Mouse (Mus musculus): ENCODE data around the gene Pi4k2a.
"Not testable (repeated sequence)": the region's sequence is repeated elsewhere in the genome, so short reads cannot be mapped to it uniquely, and the experiment has no call there.

Gene Pi4k2a

DNA sequence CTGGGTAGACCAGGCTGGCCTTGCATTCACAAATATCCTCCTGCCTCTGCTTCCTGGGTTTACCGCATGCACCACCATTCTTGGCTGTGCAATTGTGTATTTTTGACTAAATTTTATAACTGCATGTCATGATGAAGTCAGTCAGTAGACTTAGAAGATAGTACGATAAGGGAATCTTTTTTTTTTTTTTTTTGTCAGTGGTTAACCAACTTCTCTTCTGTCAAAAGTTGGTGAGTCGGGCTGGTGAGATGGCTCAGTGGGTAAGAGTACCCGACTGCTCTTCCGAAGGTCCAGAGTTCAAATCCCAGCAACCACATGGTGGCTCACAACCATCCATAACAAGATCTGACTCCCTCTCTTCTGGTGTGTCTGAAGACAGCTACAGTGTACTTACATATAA, 8.7 kb upstream of the Pi4k2a start:
- not testable (repeated sequence) for DNase-seq

GRCm38 (mm10) chr19:42085690-42086089, 4.6 kb upstream of the Pi4k2a start:
- DNase-seq: no peak

DNA sequence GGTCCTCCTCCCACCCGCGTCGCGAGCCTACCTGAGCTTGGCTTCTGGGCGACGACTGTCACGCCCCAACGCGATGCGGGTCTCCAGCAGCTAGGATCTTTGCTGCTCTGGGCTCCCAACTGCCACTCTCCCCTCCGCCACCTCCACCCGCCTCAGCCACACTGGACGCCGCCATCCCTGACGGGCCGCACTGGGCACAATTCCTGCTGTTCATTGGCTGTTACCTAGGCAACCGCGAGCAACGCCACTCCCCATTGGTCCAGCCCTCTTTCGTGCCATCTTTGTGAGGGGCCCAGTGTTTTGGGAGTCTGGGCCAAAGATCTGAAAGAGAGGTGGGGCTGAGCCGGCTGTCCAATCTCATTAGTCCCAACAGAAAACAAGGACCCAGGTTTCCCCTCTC, 4.1 kb upstream of the Pi4k2a start, which contains the start of gene Morn4:
Gene Morn4, minus strand, starts transcription at position 192 of the 400 bp plus-strand sequence.
- peak; percentile 92 for DNase-seq

DNA sequence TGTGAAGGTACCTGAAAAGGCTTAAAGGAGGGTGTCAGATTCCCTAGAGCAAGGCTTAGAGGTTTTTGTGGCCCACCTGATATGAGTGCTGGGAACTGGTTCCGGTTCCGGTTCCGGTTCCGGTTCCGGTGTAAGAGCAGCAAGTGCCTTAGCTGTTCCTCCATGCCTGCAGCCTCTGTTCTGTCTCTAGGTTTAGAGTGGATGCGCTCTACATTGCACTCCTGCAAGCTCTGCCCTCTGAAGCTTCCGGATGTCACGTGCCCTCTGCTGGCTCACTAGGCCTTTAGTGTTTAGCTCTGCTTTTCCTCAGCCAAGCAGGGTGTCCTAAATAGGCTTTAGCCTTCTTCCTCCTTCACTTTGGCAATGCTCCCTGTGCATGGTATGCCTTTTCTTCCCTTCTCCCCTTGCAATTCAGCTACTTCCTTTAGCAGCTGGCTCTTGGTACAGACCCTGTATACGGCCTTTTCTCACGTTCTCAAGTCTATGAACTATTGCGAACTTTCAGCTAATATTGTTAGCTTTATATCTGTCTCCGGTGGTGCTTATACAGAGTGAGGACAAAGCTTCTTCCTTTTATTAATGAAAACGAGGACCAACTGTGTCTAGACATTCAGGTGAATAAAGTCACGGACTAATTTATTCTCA, 1.0 kb upstream of the Pi4k2a start:
- DNase-seq: peak; percentile 73

GRCm38 (mm10) chr19:42090637-42091141, 419 bp downstream of the Pi4k2a start:
- no peak for DNase-seq

- no peak for DNase-seq
Measured at GRCm38 (mm10) chr19:42099406-42099805, 9.1 kb downstream of the Pi4k2a start.

- DNase-seq: no peak
Measured at GRCm38 (mm10) chr19:42104681-42105080, 14.4 kb downstream of the Pi4k2a start.

GRCm38 (mm10) chr19:42115783-42116335, 25.6 kb downstream of the Pi4k2a start:
- no peak for DNase-seq

DNA sequence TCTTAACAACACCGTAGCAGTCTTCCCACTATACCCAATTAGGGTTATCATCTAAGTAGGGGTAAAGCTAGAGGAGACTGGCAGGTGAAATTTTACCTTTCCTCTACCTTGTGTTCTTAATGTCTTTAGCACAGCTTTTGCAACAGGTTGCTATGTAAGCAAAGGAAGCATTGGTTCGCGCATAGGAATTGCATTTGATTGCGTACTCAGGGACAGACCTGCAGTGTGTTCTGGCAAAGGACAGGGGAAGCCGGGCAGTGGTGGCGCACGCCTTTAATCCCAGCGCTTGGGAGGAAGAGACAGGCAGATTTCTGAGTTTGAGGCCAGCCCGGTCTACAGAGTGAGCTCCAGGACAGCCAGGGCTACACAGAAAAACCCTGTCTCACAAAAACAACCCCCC, 27.9 kb downstream of the Pi4k2a start:
- DNase-seq: no peak

GRCm38 (mm10) chr19:42118596-42118995, 28.3 kb downstream of the Pi4k2a start:
- no peak for DNase-seq

DNA sequence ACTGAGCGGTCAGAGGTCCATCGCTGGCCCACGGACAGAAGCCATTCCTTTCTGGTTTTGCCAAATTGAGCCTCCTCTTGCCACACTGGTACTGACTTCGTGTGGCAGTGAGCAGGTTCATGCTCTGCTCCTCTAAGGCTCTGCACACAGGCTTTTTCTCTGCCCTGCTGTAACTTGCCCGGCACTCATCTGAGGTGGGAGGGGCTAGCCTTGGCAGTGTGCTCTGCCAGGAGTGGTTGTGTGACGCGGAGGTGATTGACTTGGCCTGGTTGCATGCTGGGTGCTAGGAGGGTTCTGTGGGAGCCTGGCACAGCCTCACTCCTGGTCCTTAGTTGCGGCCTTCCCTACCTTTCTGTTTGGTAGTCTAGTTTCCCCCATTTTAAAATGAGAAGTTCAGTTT, 30.2 kb downstream of the Pi4k2a start:
- no peak for DNase-seq

GRCm38 (mm10) chr19:42124684-42125083, 34.4 kb downstream of the Pi4k2a start:
- DNase-seq: no peak

DNA sequence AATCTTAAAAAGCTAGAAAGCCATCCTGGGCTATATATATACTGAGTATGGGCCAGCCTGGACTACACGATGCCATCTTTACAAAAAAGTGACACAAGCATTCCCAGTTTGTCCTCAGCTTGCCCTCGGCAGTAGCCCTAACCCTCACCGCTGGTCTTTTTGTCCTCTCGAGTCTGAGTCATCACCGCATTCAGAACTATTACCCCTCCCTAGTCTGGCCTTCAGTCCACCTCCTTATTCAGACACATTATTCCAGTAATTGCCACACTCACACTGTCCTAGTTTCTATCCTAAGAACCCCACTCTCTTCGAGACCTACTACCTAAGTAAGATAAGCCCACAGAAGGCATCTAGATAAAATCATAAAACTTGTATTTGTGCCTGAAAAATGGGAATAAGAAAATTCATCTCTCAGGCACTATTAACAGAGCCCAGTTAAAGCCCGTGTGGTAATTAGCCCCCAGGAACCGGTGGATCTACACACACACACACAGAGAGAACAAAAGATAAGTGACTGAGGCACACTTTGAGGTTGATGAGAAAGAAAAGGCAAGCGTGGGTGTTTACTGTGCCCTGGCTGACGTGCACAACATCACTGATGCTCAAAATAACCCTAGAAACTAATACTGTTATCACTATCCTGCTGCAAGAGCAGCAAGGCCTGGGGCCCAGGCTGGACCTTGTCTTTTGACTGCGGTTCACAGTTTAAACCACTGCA, 35.4 kb downstream of the Pi4k2a start:
- no peak for DNase-seq

DNA sequence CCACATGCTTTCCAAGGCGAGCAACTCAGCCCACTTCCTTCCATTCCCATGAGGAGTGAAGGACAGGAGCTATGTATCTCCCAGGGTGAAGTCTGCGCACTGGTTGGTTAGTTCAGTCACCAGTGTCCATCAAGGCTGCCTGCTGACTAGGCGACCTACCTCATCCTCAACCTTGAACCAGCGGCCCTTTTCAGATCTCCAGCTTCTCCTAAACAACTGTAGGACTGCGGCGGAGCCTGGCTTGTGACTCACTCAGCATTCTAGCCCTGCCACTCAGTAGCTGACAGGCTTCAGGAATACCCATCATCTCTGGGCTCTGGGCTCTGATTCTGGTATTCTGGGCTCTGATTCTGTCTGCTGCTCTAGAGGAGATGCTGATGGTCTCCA, 35.9 kb downstream of the Pi4k2a start:
- DNase-seq: no peak

DNA sequence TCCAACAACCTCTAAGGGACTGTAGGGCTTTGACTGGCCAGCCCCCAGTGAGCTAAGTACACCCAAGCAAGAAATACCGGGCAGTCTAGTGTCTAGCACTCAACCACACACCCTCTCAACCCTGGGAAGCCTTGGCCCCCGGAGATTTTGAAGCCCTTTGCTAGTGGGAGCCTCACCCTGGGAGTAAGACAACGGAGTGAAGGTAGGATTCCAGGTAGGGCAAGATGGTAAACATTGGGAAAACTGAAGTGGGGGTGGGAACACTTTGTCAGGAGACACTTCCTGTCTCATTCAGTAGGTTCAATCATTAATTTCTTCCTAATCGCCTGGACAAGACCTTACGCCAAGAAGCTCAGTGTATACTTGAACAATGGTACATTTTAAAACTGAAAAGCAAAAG, 36.8 kb downstream of the Pi4k2a start:
- no peak for DNase-seq

GRCm38 (mm10) chr19:42128052-42128740, 37.9 kb downstream of the Pi4k2a start:
- DNase-seq: no peak

GRCm38 (mm10) chr19:42128787-42129508, 38.7 kb downstream of the Pi4k2a start, which contains the start of gene Avpi1:
Avpi1 (minus strand) TSS chr19:42129059.
- DNase-seq: peak; percentile 99

GRCm38 (mm10) chr19:42129509-42130293, 39.4 kb downstream of the Pi4k2a start:
- DNase-seq: no peak

GRCm38 (mm10) chr19:42130294-42130606, 40.0 kb downstream of the Pi4k2a start:
- DNase-seq: no peak

DNA sequence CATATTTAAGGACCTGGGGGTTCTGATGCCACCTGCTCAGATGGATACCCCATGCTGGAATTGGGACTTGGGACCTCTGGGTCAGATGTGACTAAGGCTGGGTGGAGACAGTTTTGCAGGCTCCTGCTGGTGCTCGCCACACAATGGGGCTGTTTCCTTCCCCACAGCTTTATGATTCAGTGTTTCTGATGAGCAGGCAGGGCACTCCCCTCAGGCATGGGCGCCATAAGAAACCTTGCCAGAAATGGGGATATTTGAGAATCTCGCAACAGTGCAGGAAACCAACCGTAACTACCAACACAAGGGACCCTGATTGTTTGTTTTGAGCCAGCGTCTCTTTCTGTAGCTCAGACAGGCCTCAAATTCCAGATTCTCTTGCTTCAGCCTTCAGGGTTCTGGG, 40.8 kb downstream of the Pi4k2a start:
- no peak for DNase-seq

DNA sequence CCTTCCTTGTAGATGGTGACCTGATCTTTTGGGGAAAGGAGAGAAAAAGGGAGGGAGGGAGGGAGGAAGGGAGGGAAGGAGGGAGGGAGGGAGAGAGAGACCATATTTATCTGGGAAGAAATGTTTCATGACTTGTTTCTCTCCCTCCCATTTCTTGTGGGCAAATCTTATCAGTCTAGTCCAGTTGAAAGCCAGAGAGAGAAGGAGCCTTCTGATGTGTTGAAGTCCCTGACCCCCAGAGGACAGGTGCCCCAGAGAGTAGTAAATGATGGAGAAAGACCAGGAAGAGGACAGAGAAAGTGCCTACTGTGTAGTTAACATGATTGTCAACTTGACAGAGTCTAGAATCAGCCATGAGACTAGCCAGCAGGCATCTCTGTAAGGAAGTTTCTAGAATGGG, 44.8 kb downstream of the Pi4k2a start:
- DNase-seq: no peak

- no peak for DNase-seq
Measured at GRCm38 (mm10) chr19:42136126-42136525, 45.9 kb downstream of the Pi4k2a start.

Data from kidney, postnatal 10 days (tissue).